Mouse (Mus musculus) duodenum, adult 2 months (tissue): ENCODE measurements around the gene Cyp1a2. TPM values are rescaled to one million over a fixed set of nuclear protein-coding genes. Genes with fewer than 3 reads are reported as not detected.

Experiments used
- polyA plus RNA-seq: library from polyadenylated mRNA; depleted of rRNA; stranded (reverse); fragments of >200 nt; gene quantifications from 2 replicates; pipeline ENCODE4 v1.2.3, GENCODE M21; 2012; ENCODE audit warnings: low replicate concordance; rRNA removed

The Cyp1a2 gene
- polyA plus RNA-seq = 0.60 TPM in 1 of 2 replicates, not detected in the other

GRCm38 (mm10) chr9:57683520-57683919, at the start of gene Cyp1a2:
TSS of gene Cyp1a2 (minus strand) at chr9:57683703.

DNA sequence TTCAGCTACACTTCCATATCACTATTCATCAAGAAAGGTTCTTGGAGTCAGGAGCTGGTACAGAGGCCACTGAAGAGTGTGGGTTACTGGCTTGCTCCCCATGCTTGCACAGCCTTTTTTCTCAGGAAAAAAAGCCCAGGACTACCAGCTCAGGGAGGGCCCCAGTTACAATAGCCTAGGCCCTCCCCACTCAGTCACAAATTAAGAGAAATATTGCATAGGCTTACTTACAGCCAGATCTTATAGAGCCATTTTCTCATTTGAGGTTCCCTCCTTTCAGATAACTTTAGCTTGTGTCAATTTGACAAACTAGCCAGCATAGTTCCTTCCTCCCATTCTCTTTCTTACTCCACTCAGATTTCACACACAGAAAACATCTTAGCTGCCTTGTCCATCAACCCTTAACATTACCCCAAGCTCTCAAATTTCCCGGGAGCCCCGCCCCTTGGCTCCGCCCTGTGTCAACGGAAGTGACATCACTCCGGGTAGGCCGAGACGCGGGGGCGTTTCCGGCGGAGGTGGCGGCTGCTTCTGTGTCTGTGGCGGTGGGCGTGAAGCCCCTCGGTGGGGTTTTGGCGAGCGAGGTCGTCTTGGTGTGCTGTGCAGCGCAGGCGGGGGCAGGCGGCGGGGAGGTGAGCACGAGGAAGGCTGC, 24.7 kb upstream of the Cyp1a2 start, which contains the start of gene Edc3:
Gene Edc3, plus strand, starts transcription at position 473 of the 652 bp plus-strand sequence.

GRCm38 (mm10) chr9:57687751-57688150, 4.2 kb upstream of the Cyp1a2 start, which contains the start of gene Cyp1a1:
TSS of gene Cyp1a1 (plus strand) at chr9:57687928.

GRCm38 (mm10) chr9:57653283-57653682, 30.2 kb downstream of the Cyp1a2 start, which contains the start of gene Csk:
TSS of gene Csk (minus strand) at chr9:57653631.

Other genes starting within 250 kb of the Cyp1a2 start
- 17.8 and 25.2 TPM in 2 replicates for gene Ppcdc, start 243.6 kb downstream of the Cyp1a2 start, polyA plus RNA-seq
- gene Scamp5, start 215.6 kb downstream of the Cyp1a2 start, polyA plus RNA-seq = 134 and 141 TPM in 2 replicates
- gene Rpp25, start 179.7 kb downstream of the Cyp1a2 start, polyA plus RNA-seq = 3.0 and 7.2 TPM in 2 replicates
- gene Cox5a, start 162.4 kb downstream of the Cyp1a2 start, polyA plus RNA-seq = 1,517 and 2,988 TPM in 2 replicates
- gene Fam219b, start 146.2 kb downstream of the Cyp1a2 start, polyA plus RNA-seq = 5.5 and 9.4 TPM in 2 replicates
- 49.8 and 96.3 TPM in 2 replicates for gene Mpi, start 130.9 kb downstream of the Cyp1a2 start, polyA plus RNA-seq
- gene Scamp2, start 122.8 kb downstream of the Cyp1a2 start, polyA plus RNA-seq = 141 and 204 TPM in 2 replicates
- 14.0 and 14.6 TPM in 2 replicates for gene Ulk3, start 94.3 kb downstream of the Cyp1a2 start, polyA plus RNA-seq
- not detected in 2 replicates for gene Cplx3, start 77.4 kb downstream of the Cyp1a2 start, polyA plus RNA-seq
- gene Lman1l, start 62.9 kb downstream of the Cyp1a2 start, polyA plus RNA-seq = not detected in 2 replicates
- gene Csk, start 30.1 kb downstream of the Cyp1a2 start, polyA plus RNA-seq = 59.9 and 96.3 TPM in 2 replicates
- 4.5 and 47.1 TPM in 2 replicates for gene Cyp1a1, start 4.2 kb upstream of the Cyp1a2 start, polyA plus RNA-seq
- gene Edc3, start 24.8 kb upstream of the Cyp1a2 start, polyA plus RNA-seq = 6.1 and 6.2 TPM in 2 replicates
- 41.9 and 49.1 TPM in 2 replicates for gene Clk3, start 82.2 kb upstream of the Cyp1a2 start, polyA plus RNA-seq
- gene Arid3b, start 153.1 kb upstream of the Cyp1a2 start, polyA plus RNA-seq = 7.4 and 7.8 TPM in 2 replicates
- 147 and 182 TPM in 2 replicates for gene Ubl7, start 227.3 kb upstream of the Cyp1a2 start, polyA plus RNA-seq